8 mouse cellular contexts compared by ENCODE assay signal in the genomic region with DNA sequence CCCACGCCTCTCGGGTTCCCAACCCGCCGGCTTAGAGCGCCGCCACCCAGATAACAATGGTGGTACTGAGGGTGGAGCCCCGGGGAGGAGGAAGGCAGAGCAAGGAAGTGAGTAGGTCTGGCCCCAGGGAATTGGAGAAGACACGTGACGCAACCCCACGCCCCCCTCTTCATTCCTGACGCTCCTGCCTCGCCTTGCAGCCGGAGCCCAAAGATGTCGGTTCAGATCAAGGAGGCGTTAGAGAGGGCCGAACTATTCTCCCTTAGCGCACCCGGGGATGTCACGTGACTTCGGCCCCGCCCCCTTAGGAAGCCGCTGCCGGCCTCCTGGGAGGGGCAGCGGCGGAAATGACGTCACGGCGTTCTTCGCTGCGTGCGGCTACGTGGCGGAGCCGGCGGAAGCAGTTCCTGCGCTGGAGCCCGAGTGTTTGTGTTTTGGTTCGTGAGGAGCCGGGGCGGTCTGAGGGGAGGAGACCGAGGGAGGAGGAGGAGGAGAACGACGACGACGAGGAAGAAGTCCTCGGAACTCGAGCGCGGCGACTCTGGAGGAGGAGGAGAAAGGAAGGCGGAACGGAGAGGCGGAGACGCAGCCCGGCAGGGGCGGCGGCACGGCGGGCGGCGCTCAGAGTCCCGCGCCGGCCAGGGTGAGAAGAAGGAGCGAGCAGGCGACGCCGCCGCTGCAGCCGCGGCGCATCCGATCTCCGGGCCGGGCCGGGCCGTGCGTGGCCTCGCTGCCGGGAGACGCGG. TPM values are rescaled to one million over a fixed set of nuclear protein-coding genes. Genes with fewer than 3 reads are reported as not detected.
DNase-seq lines count a peak whose midpoint lies in the region; ATAC-seq and TF ChIP-seq lines count a peak whose summit lies in the region.

A gene (plus strand): TSS at position 377 of the 746 bp plus-strand sequence.

- WGBS in forebrain, embryonic 10.5 days = 0% methylated on average over 82 of the region's 82 CpGs
- WGBS in heart, embryonic 15.5 days = under 1% methylated on average over 60 of the region's 82 CpGs
- WGBS in liver, embryonic 14.5 days (ENCODE audit: insufficient replicate concordance) = under 1% methylated on average over 81 of the region's 82 CpGs
- WGBS in neural tube, embryonic 11.5 days = under 1% methylated on average over 56 of the region's 82 CpGs
- under 1% methylated on average over 60 of the region's 82 CpGs for WGBS in stomach, postnatal 0 days

- peaks cover 4% of the 10 kb centered on the region for H3K36me3 ChIP-seq in forebrain, embryonic 10.5 days (replicated peaks)
- peaks cover under 1% of the 10 kb centered on the region; the same call in 1 of the 2 replicates for H3K36me3 ChIP-seq in heart, embryonic 15.5 days
- H3K36me3 ChIP-seq in liver, embryonic 14.5 days (replicated peaks; ENCODE audit: control insufficient read depth, insufficient read depth, low read depth) = no peaks in the 10 kb centered on the region; the same call in 1 of the 2 replicates
- H3K36me3 ChIP-seq in neural tube, embryonic 11.5 days (ENCODE audit: control insufficient read depth, insufficient read depth, low read length) = no peaks in the 10 kb centered on the region
- no peaks in the 10 kb centered on the region for H3K36me3 ChIP-seq in stomach, postnatal 0 days (ENCODE audit: control insufficient read depth, insufficient read depth, low read length)

- no peaks in the 10 kb centered on the region for H3K9me3 ChIP-seq in forebrain, embryonic 10.5 days
- no peaks in the 10 kb centered on the region for H3K9me3 ChIP-seq in heart, embryonic 15.5 days (replicated peaks)
- no peaks in the 10 kb centered on the region for H3K9me3 ChIP-seq in liver, embryonic 14.5 days (ENCODE audit: control insufficient read depth, low read length)
- H3K9me3 ChIP-seq in neural tube, embryonic 11.5 days (ENCODE audit: control insufficient read depth, low read length) = no peaks in the 10 kb centered on the region
- no peaks in the 10 kb centered on the region for H3K9me3 ChIP-seq in stomach, postnatal 0 days (ENCODE audit: control insufficient read depth, low read length)

- DNase-seq in CD8-positive naive resting alpha-beta T cell, adult 2 months (ENCODE audit: low read depth in 2 of 2, low spot score in 2 of 2) = peak; percentile 99
- DNase-seq in c-Kit-positive CD71-negative TER-119-negative erythroid progenitor cells, embryonic 14.5 days (ENCODE audit: low read depth) = peak; percentile 97
- peak; percentile 99 for DNase-seq in forebrain, embryonic 10.5 days (ENCODE audit: extremely low spot score, low spot score)
- DNase-seq in kidney, postnatal 25 days = peak; percentile 100
- DNase-seq in liver, embryonic 14.5 days (ENCODE audit: low read depth in 3 of 3, low spot score in 3 of 3) = peak; percentile 96 to 97 (median 96)
- peak; percentile 99 for DNase-seq in neural tube, embryonic 11.5 days (ENCODE audit: low spot score)
- DNase-seq in stomach, postnatal 0 days (ENCODE audit: low spot score) = peak; percentile 99

- ATAC-seq in heart, embryonic 15.5 days (replicated peaks; ENCODE audit: insufficient number of reproducible peaks, insufficient read depth, low FRiP score, low read depth) = peak; percentile 96
- ATAC-seq in liver, embryonic 14.5 days (ENCODE audit: insufficient read depth) = peak; percentile 92
- peak; percentile 97 for ATAC-seq in neural tube, embryonic 11.5 days (ENCODE audit: insufficient read depth, low FRiP score, low TSS enrichment)
- ATAC-seq in stomach, postnatal 0 days (ENCODE audit: low FRiP score, low TSS enrichment) = peak; percentile 98

- H3K4me1 ChIP-seq in forebrain, embryonic 10.5 days = peaks cover 25% of the 10 kb centered on the region
- peaks cover 16% of the 10 kb centered on the region for H3K4me1 ChIP-seq in heart, embryonic 15.5 days (replicated peaks)
- peaks cover 13 to 15% of the 10 kb centered on the region in 2 experiments for H3K4me1 ChIP-seq in liver, embryonic 14.5 days (replicated peaks; ENCODE audit: control insufficient read depth in 2 of 2, insufficient read depth in 2 of 2, low read length in 1 of 2)
- peaks cover 12% of the 10 kb centered on the region for H3K4me1 ChIP-seq in neural tube, embryonic 11.5 days (ENCODE audit: control insufficient read depth, insufficient read depth, low read length)
- no peaks in the 10 kb centered on the region for H3K4me1 ChIP-seq in stomach, postnatal 0 days (replicated peaks; ENCODE audit: control insufficient read depth, insufficient read depth)

- H3K4me2 ChIP-seq in heart, embryonic 15.5 days = peak within 1 kb of the TSS; percentile 76
- peak within 1 kb of the TSS; percentile 97 for H3K4me2 ChIP-seq in liver, embryonic 14.5 days (ENCODE audit: low read depth)
- peak within 1 kb of the TSS; percentile 66 for H3K4me2 ChIP-seq in neural tube, embryonic 11.5 days (ENCODE audit: low read depth)
- peak within 1 kb of the TSS; percentile 72 for H3K4me2 ChIP-seq in stomach, postnatal 0 days (replicated peaks; ENCODE audit: low read depth)

- H3K4me3 ChIP-seq in forebrain, embryonic 10.5 days = peak within 1 kb of the TSS; percentile 89
- H3K4me3 ChIP-seq in heart, embryonic 15.5 days = peak within 1 kb of the TSS; percentile 86
- peak within 1 kb of the TSS; percentile 85 to 96 for H3K4me3 ChIP-seq in liver, embryonic 14.5 days (ENCODE audit: insufficient read depth in 1 of 2, low read depth in 2 of 2, low read length in 2 of 2)
- peak within 1 kb of the TSS; percentile 97 for H3K4me3 ChIP-seq in neural tube, embryonic 11.5 days (ENCODE audit: low read depth, low read length)
- peak within 1 kb of the TSS; percentile 97 for H3K4me3 ChIP-seq in stomach, postnatal 0 days (ENCODE audit: low read depth, low read length)

- TF ChIP-seq EP300 in liver, embryonic 14.5 days (IDR thresholded peaks at IDR 0.05; ENCODE audit: low read depth) = no peak
- peak; percentile 87 for TF ChIP-seq EP300 in stomach, postnatal 0 days (optimal IDR thresholded peaks at IDR 0.05)

- peak; percentile 44; the same call in 1 of the 2 replicates for TF ChIP-seq CTCF in liver, embryonic 14.5 days (IDR thresholded peaks at IDR 0.05; ENCODE audit: low read depth)
- peak; percentile 63 for TF ChIP-seq CTCF in stomach, postnatal 0 days (IDR thresholded peaks at IDR 0.05; ENCODE audit: low read depth)

- H3K27ac ChIP-seq in forebrain, embryonic 10.5 days = peak within 1 kb of the TSS; percentile 93
- peak within 1 kb of the TSS; percentile 96 for H3K27ac ChIP-seq in heart, embryonic 15.5 days
- H3K27ac ChIP-seq in liver, embryonic 14.5 days = peak within 1 kb of the TSS; percentile 97
- H3K27ac ChIP-seq in neural tube, embryonic 11.5 days (ENCODE audit: low read depth, low read length) = peak within 1 kb of the TSS; percentile 95
- peak within 1 kb of the TSS; percentile 100 for H3K27ac ChIP-seq in stomach, postnatal 0 days (replicated peaks)

- H3K9ac ChIP-seq in heart, embryonic 15.5 days = peak within 1 kb of the TSS; percentile 83
- peak within 1 kb of the TSS; percentile 97 for H3K9ac ChIP-seq in liver, embryonic 14.5 days (replicated peaks)
- peak within 1 kb of the TSS; percentile 89 for H3K9ac ChIP-seq in neural tube, embryonic 11.5 days (ENCODE audit: low read length)
- H3K9ac ChIP-seq in stomach, postnatal 0 days (ENCODE audit: low read length) = peak within 1 kb of the TSS; percentile 99

- H3K27me3 ChIP-seq in forebrain, embryonic 10.5 days (ENCODE audit: poor library complexity, severe bottlenecking) = no peaks in the 10 kb centered on the region
- H3K27me3 ChIP-seq in heart, embryonic 15.5 days = no peaks in the 10 kb centered on the region
- H3K27me3 ChIP-seq in liver, embryonic 14.5 days (ENCODE audit: control insufficient read depth, insufficient read depth, low read length) = no peaks in the 10 kb centered on the region
- no peaks in the 10 kb centered on the region for H3K27me3 ChIP-seq in neural tube, embryonic 11.5 days (ENCODE audit: control insufficient read depth, insufficient read depth, low read length)
- H3K27me3 ChIP-seq in stomach, postnatal 0 days (ENCODE audit: control insufficient read depth, insufficient read depth, low read length) = no peaks in the 10 kb centered on the region

RNA-seq across cellular contexts. Expression of the gene that starts here (rescaled TPM):
- 55.3 and 56.5 TPM in 2 replicates for polyA plus RNA-seq in forebrain, embryonic 10.5 days (2016; fragmentation: Nextera tagmentation; extraction: Ambion mirVana)
- polyA plus RNA-seq in heart, embryonic 15.5 days (2015; fragmentation: Nextera tagmentation; extraction: Ambion mirVana) = 64.7 and 70.8 TPM in 2 replicates
- 6.8 and 14.1 TPM in 2 replicates for polyA plus RNA-seq in liver, embryonic 14.5 days (2012; rRNA removed)
- polyA plus RNA-seq in liver, embryonic 14.5 days (2014; fragmentation: Nextera tagmentation; extraction: Ambion mirVana) = 28.3 and 28.4 TPM in 2 replicates
- polyA plus RNA-seq in neural tube, embryonic 11.5 days (2014; fragmentation: Nextera tagmentation; extraction: Ambion mirVana) = 104 and 110 TPM in 2 replicates
- 108 and 109 TPM in 2 replicates for polyA plus RNA-seq in stomach, postnatal 0 days (2015; fragmentation: Nextera tagmentation; extraction: Ambion mirVana)

Comparison
In these comparisons a context has a peak if more than half of its experiments do, and no peak if none do; other contexts are left out.
1. Peak in every context shown above with its lines: DNase-seq, ATAC-seq, H3K4me3 ChIP-seq and H3K27ac ChIP-seq.